Mouse (Mus musculus) skeletal muscle tissue, adult 2 months (tissue): ENCODE measurements around the gene Pnlip.

Experiments used
- DNase-seq: peaks from one replicate; pipeline ENCODE4 v3.0.0-alpha.2; 2012; ENCODE audit warnings: low read depth, low spot score

Gene Pnlip

GRCm38 (mm10) chr19:58726551-58726950, 74.3 kb downstream of the Pnlip start:
- DNase-seq, result no peak

GRCm38 (mm10) chr19:58727756-58728155, 75.5 kb downstream of the Pnlip start:
- no peak for DNase-seq

GRCm38 (mm10) chr19:58728445-58729031, 76.2 kb downstream of the Pnlip start, which contains the start of gene Pnliprp1:
Gene Pnliprp1 (plus strand): TSS chr19:58728887.
- DNase-seq, result no peak
